Mouse (Mus musculus): ENCODE measurements around the gene Siah1a. TPM values are rescaled to one million over a fixed set of nuclear protein-coding genes. Genes with fewer than 3 reads are reported as not detected.
A peak's percentile ranks its signal among the peaks of the same experiment; 100 is the strongest.

Siah1a gene
- total RNA-seq, 1 experiment from 2014 or later = 32.5 TPM

DNA sequence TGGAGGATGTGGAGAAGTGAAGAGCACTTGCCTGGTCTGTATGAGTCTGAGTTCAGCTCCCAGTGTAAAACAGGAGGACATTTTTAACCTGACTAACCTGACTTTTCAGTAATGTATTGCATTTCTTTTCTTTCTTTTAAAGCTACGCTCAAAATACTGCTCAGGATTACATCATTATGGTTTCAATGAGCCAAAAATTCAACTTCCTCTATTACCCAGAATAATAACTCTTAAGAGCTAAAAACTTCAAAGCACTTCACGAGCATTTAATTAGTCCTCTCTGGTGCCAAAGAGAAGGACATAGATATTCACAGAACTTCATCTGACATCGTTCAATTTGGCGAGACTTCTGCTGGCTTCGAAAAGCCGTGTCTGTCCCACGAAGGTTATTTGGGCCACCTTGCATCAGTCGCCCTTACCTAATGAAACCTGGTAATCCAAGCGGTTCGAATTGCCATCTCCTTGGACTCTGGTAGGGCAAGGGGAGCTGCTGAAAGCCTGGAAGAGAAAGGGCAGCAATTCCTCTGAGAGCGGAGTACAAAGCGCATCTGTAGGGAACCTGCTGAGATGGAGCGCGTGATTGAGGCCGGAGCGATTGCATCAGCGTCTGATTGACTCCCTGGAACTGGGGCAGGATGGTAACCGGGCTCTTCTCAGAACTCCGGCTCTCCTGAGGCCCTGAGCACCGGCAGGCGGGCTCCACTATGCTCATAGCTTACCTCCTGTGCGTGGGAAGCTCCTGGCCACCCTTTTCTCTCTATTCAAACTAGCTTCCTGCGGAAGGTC is 11.4 kb upstream of the Siah1a start:
- ATAC-seq (replicated peaks in 1 of 2; ENCODE audit: insufficient read depth in 1 of 2, low FRiP score in 2 of 2, low TSS enrichment in 1 of 2, low read depth in 1 of 2, poor library complexity in 2 of 2, severe bottlenecking in 2 of 2) = peak; percentile 15 to 38; a peak in 1 of 4 replicates

DNA sequence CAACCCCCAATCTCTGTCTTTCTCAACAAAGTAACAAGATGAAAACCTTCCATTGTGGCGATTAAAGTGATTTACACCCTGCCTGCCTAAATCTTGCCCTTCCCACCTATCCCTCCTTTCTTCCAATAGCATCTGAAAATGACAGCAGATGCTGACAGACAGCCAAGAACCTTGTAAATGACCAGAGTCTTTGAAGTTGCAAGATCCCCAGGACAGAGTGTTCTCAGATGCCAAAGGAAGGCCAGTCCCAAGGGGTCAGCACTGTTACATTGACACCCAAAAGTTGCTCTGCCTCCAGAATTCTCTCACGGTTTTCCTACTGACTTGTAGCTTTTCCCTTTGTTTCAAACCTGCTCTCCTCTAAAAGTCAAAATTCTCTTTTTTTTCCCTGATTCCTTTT is 4.1 kb upstream of the Siah1a start:
- ATAC-seq (replicated peaks in 1 of 2; ENCODE audit: insufficient read depth in 1 of 2, low FRiP score in 2 of 2, low TSS enrichment in 1 of 2, low read depth in 1 of 2, poor library complexity in 2 of 2, severe bottlenecking in 2 of 2) = no peak

DNA sequence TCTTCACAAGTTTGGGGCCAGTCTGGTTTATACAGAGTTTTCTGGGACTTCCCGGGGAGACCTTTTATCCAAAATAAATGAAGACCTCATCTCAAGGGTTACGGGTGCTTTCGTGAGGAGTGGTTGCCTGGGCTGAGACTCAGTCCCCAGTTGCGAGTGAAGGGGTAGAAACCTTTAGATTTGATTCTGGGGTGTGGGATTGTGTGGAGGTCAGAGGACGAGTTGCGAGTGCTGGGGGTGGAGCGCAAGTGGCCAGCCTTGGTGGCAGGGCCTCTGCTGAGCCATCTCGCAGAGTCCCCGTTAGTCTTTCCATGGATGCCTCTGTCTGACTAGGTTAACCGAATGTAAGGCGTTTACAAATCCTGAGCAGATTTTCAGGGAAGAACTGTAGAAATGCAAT is 777 bp upstream of the Siah1a start:
- ATAC-seq (replicated peaks in 1 of 2; ENCODE audit: insufficient read depth in 1 of 2, low FRiP score in 2 of 2, low TSS enrichment in 1 of 2, low read depth in 1 of 2, poor library complexity in 2 of 2, severe bottlenecking in 2 of 2) = peak; percentile 29 to 33; a peak in 1 of 4 replicates

DNA sequence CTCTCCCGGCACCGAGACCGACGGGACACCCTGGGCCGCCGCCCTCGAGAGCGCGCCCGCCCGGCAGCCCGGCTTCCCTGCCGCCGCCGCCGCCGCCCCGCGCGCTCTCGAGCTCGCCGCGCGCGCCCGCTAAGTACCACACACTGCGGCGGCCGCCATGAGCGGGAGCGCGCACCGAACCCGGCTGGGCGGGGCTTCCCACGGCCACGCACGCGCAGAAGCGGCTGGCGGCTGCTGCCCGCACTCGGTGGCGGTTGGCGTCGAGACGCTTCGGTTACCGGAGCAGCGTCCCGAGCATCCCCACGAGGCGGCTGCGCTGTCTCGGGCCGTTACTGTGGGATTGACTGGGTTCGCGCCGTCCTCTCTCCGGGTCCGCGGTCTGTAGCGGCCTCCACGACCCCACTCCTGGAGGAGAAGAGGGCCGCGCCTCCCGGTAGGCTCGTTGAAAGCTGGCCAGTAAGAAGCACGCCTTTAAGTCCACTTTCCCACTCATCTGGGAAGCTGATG is 254 bp upstream of the Siah1a start:
- ATAC-seq (replicated peaks in 1 of 2; ENCODE audit: insufficient read depth in 1 of 2, low FRiP score in 2 of 2, low TSS enrichment in 1 of 2, low read depth in 1 of 2, poor library complexity in 2 of 2, severe bottlenecking in 2 of 2) = peak; percentile 35 to 82

DNA sequence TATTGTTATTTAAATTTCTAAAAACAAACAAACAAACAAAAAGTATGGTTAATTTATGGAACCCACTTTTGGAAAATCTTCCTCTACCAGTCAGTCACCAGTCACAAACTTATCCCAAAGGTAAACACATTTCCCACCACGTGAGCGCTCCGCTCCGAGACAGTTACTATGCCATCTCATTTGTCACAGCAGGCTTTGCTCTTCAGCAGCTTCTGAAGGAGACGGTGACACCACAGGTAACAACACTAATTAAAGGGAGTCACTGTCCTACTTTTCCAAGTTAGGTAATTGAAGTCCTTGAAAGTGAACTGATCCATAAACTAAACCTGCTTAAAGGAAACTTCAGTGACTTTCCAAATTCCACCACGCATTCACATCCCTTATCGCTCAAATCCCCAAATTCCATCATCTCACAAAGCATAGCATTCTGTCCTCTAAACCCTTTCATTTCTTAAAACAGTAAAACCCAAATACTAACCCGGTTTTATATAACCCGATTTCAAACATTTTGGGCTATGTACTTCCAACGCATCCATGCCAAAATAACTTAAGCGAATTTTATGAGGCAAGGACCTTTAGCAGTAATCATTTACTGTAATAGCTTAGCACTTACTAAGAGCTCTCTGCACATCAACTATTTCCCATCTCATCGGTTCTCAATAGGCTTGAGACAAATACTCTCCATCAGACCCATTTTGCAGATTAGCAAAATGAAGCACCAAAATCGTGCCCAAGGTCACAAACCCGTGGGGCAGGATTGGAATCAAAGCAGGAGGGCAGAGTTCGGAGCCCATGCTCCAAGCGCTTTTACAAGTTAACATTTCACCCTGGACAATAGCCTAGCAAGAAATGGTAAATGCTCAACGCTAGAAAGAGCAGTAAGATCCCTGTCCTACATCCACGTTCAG is 1.2 kb downstream of the Siah1a start:
- ATAC-seq (replicated peaks in 1 of 2; ENCODE audit: insufficient read depth in 1 of 2, low FRiP score in 2 of 2, low TSS enrichment in 1 of 2, low read depth in 1 of 2, poor library complexity in 2 of 2, severe bottlenecking in 2 of 2) = no peak

DNA sequence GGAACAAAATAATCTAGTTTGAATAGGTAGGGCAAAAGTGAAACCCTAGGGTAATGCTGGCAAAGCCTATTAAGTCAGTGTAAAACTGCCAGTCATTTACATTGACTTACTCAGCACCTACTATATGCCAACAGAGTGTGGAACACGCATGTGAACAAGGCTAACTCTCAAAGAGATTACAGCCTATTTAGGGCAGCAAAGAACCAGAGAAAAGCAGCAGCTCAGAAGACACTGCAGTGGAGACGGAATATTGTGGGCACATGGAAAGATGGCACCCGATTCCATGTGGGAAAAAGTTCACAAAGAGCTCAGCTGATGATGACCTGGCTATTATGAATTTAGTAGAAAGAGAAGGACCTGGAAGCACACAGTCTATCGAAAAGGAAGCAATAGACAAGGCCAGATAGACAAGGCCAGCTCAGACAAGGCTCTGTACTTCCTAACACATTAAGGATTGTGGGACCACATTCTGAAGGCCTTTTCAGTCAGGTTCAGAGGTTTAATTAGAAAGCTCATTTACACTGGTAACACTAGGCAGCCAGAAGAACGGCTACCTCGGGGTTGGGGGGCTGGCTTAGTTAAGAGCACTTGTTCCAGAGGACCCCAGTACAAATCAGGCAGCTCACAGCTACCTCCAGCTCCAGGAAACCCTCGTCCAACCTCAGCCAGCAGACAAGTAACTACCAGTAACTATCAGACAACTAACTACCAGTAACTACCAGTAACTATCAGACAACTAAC is 3.0 kb downstream of the Siah1a start:
- ATAC-seq (replicated peaks in 1 of 2; ENCODE audit: insufficient read depth in 1 of 2, low FRiP score in 2 of 2, low TSS enrichment in 1 of 2, low read depth in 1 of 2, poor library complexity in 2 of 2, severe bottlenecking in 2 of 2) = no peak

DNA sequence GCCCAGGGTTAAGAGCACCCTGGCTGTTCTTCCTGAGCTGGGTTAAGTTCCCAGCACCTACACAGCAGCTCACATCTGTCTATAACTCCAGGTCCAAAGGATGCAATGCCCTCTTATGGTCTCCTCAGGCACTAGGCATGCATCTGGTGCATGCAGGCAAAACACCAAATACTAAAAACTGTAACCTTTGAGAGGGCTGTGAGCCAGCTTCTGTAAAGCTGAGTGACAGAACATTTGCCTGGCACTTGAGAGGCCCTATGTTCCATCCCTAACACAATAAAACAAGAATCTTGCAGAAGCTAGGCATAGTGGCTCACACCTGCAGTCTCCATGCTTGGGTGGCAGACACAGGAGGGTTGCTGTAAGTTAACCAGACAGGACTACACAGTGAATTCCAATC is 4.1 kb downstream of the Siah1a start:
- ATAC-seq (replicated peaks in 1 of 2; ENCODE audit: insufficient read depth in 1 of 2, low FRiP score in 2 of 2, low TSS enrichment in 1 of 2, low read depth in 1 of 2, poor library complexity in 2 of 2, severe bottlenecking in 2 of 2) = no peak

DNA sequence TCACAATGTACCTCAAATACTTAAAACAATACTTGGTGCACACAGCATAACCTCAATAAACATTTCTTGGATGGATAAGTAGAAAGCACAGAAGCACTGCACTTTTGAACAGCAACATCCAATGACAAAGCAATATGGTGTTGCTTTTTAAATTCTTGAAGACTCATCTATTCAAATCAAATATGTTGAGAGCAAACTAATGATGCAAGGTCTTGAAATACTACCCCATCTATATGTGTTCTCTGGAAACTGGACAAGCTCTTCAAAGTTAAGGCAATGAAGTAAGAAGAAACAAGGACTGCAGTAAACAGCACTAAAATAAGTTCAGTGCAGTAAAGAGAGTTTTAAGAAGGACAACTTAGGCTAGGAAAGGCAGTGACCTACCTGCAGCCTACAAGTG is 4.8 kb downstream of the Siah1a start:
- ATAC-seq (replicated peaks in 1 of 2; ENCODE audit: insufficient read depth in 1 of 2, low FRiP score in 2 of 2, low TSS enrichment in 1 of 2, low read depth in 1 of 2, poor library complexity in 2 of 2, severe bottlenecking in 2 of 2) = no peak

DNA sequence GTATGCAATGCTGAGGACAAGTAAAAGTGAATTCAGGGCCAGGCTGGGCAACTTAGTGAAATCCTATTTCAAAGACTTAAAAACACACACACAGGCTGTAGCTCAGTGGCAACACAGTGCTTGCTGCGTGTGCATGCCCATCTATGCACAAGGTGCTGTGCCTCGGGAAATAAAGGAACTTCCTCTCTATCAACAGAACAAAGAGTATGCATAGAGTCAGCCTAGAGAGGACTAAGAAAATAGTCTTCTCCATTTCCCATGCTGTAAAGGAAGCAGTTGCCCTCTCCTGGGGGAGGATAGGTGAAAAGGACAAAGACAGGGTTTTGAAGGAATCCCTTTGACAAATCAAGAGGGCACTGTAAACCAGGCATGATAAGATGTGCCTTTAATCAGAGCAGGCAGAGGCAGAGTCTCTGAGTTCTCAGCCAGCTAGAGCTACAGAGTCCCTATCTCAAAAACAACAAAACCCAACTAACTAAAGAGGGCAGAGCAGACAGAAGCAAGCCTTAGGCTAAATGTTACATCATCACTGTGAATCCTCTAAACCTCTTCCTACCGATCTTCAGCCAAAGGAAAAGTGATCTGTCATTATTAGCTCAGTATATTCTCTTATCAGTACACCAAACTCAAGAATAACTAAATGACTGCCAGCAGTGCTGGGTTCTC is 10.2 kb downstream of the Siah1a start:
- ATAC-seq (replicated peaks in 1 of 2; ENCODE audit: insufficient read depth in 1 of 2, low FRiP score in 2 of 2, low TSS enrichment in 1 of 2, low read depth in 1 of 2, poor library complexity in 2 of 2, severe bottlenecking in 2 of 2) = peak; percentile 85 to 92

DNA sequence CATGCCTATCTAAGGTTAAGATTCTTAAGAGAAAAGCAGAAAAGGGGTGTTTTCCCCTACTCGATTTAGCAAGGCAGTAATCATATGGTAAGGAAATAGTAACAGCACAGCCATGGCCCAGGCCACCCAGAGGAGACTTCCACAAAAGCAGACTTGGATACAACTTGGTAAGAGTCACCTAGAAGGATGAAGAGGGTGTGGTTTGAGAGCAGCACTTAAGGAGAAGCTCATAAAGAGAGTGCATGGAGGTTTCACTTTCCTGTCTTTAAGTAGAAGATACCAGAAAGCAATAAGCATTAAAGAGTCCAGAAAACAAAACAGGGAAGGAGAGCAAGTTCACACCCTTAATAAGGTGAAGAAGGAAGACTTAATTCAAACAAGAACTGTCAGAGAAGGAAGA is 10.8 kb downstream of the Siah1a start:
- 0 out of 4 replicates have a peak, but pooled peaks of 1 of the 2 experiments have one; percentile 26 for ATAC-seq (replicated peaks in 1 of 2; ENCODE audit: insufficient read depth in 1 of 2, low FRiP score in 2 of 2, low TSS enrichment in 1 of 2, low read depth in 1 of 2, poor library complexity in 2 of 2, severe bottlenecking in 2 of 2)

DNA sequence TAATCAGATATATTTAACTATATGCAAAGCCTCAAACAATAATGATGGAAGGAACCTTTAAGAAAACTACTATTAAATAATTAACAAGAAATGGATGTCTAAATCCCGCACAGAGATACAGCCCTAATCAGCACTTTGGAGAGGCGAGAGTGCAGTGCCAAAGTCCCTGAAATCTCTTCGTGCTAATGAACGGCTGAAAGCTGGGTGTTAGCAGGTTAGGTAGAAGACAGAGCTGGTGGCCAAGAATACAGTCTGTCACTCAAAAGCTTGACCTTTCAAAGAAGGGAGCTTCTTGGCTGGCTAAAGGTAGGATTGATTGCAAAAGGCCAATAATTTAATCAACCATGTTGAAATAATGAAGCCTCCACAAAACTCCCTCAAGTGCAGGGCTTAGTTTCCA is 11.6 kb downstream of the Siah1a start:
- ATAC-seq (replicated peaks in 1 of 2; ENCODE audit: insufficient read depth in 1 of 2, low FRiP score in 2 of 2, low TSS enrichment in 1 of 2, low read depth in 1 of 2, poor library complexity in 2 of 2, severe bottlenecking in 2 of 2) = no peak

DNA sequence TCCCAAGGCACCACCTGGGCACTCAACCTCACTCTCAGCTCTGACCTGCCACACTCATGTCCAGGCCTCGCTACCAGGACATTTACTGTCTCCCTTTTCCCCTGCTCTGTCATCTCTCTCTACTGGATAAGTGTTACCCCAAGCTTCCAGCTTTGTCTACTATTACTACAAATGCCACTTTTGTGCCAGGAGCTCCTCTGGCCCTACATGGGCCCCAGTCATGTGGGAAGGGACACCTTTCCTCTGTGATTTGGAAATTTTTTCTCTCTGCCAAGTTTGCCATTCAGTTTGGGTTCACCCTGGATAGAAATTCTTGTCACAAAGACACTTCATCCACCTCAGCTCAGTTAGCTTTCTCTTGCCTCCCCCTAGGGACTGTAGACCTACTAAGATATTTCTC is 14.9 kb downstream of the Siah1a start:
- no peak for ATAC-seq (replicated peaks in 1 of 2; ENCODE audit: insufficient read depth in 1 of 2, low FRiP score in 2 of 2, low TSS enrichment in 1 of 2, low read depth in 1 of 2, poor library complexity in 2 of 2, severe bottlenecking in 2 of 2)

DNA sequence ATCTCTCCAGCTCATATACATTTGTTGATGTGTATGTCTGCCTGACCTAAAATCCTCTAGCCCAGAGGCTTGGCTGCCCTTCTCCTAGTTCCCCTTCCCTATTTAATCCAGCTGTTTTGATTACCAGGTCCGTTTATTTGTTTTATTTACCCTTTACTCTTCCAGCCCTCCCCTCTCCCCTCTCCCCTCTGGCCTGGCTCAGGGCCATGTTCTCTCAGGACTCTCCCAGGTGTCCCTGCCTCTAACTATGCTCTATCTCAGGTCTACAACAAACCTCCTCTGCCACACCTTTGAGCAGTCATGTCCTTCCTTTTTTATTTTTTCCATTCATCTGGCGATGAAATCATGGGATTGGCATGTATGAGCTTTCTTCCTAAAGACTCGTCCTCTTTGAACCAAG is 15.4 kb downstream of the Siah1a start:
- ATAC-seq (replicated peaks in 1 of 2; ENCODE audit: insufficient read depth in 1 of 2, low FRiP score in 2 of 2, low TSS enrichment in 1 of 2, low read depth in 1 of 2, poor library complexity in 2 of 2, severe bottlenecking in 2 of 2) = no peak

DNA sequence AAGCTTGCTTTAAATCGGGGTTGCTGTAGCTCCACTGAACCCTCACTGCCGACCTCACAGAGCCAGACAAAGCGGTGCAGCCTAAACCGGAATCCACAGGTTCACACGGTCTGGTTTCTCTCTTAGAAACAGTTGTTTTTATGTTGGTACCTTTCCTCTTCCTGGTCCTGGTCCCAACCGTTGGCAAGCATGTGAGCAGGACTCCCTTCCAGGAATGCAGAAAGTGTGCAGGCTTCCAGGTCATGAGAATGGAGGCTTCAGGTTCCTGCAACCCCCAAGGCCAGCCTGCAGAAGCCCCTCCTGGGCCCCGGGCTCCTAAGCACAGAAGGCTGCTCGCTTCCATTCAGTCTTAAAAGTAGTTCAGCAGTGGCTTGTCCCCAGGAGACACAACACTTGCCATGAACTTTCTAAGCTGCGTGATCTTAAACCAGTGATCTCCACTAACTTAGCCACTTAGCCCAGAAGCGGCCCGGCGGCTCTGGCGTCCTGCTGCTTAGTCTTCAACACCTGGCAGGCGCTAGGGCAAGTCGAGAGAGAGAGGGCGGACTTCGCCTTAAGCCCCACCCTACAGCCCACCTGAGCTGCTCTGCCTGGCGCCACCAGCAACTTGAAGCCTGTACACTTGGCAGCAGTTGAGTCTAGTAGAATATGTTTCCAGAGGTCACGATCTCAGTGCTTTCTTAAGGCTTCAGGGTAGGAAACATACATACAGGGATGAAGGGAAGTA is 17.3 kb downstream of the Siah1a start:
- no peak for ATAC-seq (replicated peaks in 1 of 2; ENCODE audit: insufficient read depth in 1 of 2, low FRiP score in 2 of 2, low TSS enrichment in 1 of 2, low read depth in 1 of 2, poor library complexity in 2 of 2, severe bottlenecking in 2 of 2)

DNA sequence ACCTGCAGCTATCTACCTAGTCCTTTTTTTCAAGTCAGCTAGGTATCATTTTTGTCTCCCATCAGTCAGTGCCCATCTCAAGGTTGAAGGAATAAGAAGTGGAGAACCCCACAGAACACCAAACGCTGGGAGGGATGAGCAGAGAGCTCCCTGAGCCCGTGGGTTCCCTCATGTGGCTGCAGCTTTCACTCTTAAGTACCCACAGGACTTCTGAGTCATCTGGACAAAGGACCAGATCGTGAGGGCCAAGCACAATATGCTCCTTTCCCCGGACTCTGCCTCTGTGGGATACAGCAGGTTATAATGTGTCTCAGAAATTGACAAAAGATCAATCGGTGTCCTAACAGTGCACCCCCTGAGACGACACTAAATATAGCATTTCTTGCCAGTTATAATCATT is 18.8 kb downstream of the Siah1a start:
- no peak for ATAC-seq (replicated peaks in 1 of 2; ENCODE audit: insufficient read depth in 1 of 2, low FRiP score in 2 of 2, low TSS enrichment in 1 of 2, low read depth in 1 of 2, poor library complexity in 2 of 2, severe bottlenecking in 2 of 2)

DNA sequence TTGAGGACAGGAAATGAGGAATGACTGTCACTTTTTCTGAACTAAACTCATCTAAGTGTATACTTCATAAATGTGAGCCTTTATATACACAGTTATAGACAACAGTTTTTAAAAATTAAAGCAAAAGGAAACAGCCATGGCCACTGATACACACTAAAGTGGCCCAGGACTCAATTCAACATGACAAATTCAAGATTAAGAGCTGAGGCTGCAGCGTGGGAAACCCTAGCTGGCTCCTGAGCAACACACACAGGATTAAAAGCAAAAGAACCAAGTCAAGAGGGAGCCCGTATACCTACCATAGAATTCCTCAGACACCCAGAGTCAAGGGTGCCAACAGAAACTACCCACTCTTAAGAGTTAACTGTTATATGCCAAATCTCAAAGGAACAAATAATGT is 24.2 kb downstream of the Siah1a start:
- no peak for ATAC-seq (replicated peaks in 1 of 2; ENCODE audit: insufficient read depth in 1 of 2, low FRiP score in 2 of 2, low TSS enrichment in 1 of 2, low read depth in 1 of 2, poor library complexity in 2 of 2, severe bottlenecking in 2 of 2)
